Mouse (Mus musculus): Measurements from ENCODE around the gene Rtn4rl1.
"Not testable (repeated sequence)": the region's sequence is repeated elsewhere in the genome, so short reads cannot be mapped to it uniquely, and the experiment has no call there.

Gene Rtn4rl1

DNA sequence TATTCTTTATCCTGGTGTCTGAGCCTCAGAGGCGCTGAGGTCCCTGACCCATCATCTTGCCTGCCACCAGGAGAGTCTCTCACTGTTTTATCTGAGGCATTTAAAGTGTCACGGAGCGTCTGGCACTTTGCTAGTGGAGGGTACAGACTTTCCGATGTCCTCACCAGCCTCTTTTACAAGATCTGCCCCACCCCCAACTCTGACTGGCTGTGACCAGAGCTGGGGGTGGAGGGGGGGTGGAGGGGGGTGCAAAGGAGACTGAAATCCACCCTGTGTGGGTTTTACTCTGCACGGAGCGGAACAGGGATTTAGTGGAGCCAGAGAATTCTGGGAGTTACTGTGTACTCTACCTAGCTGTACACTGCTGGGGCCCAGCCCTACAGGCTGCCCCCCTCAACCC, 81.5 kb downstream of the Rtn4rl1 start:
- no peak for DNase-seq (ENCODE audit: low spot score in 2 of 2)

DNA sequence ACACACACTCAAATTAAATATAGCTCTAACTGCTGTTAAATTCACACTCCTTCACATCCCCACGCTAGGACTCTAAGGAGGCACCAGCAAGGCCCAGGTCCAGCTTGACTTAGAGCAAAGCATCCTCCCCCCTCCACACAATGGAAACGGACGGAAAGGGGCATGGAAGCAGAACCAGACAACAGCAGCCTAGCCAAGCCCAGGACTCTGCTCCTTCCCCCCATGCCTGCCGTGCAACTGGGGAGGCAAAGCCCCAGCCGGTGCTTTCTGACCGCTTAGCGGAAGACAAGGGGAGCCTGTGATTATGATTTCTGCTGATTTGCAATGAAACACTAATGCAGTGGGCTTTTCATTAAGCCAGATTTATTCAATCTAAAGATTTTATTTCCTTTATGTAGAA, 84.5 kb downstream of the Rtn4rl1 start:
- DNase-seq (ENCODE audit: low spot score in 2 of 2), result no peak

DNA sequence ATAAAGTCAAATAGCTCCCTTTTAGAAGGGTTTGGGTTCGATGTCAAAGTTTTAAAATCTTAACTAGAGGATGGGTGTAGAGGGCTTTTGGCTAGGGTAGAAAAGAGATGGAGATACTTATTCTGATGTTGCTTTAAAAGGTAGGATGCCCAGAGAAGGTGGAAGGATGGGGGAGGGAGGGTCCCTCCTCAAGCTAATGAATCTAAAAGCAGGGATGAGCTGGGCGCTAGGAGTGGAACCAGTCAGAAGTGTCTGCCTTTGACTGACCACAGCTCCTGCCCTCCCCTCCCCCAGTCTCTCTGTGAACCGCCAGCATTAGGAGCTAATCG, 85.4 kb downstream of the Rtn4rl1 start:
- no peak for DNase-seq (ENCODE audit: low spot score in 2 of 2)

DNA sequence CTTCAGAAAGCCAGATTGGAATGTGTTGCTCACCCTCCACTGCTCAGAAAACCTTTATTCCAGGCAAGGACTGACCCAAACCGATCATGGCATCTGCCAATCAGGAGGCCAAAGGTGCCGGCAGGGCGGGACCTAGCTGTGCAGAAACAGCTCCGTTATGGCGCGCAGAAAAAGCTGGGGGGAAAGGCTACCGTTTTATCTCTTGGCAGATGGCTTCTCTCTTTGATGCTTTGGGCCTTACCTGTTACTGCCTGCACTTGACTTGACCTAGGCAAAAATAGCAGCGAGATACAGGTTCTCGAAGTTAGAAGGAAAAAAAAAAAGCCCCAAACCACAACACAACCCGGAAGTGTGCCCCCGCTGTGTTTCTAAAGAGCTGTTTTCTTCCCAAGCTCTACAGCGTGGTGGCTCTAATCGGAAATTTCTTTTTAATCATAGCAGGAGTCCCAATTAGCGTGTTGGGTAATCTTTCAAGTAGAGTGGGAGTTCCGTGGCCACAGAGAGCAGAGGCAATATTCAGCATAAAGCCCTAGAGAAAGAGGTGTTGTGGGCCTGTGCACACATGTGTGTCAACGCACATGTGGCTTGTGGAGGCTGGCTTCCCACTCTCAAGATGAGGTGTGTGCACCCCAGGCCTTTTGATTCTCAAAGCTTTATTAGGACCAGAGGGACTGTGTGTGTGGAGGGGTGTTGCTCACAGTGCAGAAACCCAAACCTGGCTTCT, 85.9 kb downstream of the Rtn4rl1 start:
- no peak for DNase-seq (ENCODE audit: low spot score in 2 of 2)

DNA sequence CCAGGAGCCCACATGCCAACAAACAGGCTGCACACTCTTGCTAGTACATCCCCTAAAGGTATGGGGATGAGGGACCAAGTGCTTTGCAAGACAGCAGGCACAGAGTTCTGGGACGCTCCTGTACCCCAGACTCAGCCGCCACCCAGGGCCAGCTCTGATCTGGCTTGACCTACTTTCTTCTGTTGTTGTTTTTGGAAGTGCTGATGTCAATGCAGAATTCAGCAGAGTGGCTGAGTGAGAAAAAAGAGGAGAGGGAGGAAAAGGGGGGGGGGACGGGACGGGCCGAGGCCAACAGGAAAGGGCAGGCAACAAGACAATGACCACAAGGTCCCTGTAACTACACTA, 86.5 kb downstream of the Rtn4rl1 start:
- no peak for DNase-seq (ENCODE audit: low spot score in 2 of 2)

DNA sequence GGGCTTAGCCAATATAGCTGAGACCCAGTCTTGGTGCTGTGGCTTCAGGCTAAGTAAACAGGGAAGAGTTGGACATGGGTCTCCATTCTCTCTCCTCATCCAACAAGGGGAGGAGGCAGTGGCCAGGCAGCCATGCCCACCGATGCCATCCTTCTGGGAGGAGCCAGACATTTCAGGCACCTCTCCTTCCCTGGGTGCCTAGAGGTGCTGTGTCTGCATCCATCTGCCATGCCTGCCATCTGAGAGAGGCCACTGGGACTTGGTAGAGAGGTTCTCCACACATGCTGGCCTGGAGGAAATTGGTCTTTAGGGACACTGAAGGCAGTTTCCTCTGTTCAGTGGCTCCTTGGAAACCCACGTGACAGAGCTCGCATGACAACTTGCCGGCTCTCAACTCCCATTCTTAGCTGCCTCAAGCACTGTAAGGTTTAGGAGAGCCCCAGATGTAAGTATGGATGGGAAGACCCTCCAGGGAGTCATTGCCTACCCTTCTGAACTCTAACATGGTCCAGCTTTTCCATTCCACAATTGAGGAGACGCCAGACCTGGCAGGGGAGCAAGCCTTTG, 86.9 kb downstream of the Rtn4rl1 start:
- DNase-seq (ENCODE audit: low spot score in 2 of 2), result no peak

DNA sequence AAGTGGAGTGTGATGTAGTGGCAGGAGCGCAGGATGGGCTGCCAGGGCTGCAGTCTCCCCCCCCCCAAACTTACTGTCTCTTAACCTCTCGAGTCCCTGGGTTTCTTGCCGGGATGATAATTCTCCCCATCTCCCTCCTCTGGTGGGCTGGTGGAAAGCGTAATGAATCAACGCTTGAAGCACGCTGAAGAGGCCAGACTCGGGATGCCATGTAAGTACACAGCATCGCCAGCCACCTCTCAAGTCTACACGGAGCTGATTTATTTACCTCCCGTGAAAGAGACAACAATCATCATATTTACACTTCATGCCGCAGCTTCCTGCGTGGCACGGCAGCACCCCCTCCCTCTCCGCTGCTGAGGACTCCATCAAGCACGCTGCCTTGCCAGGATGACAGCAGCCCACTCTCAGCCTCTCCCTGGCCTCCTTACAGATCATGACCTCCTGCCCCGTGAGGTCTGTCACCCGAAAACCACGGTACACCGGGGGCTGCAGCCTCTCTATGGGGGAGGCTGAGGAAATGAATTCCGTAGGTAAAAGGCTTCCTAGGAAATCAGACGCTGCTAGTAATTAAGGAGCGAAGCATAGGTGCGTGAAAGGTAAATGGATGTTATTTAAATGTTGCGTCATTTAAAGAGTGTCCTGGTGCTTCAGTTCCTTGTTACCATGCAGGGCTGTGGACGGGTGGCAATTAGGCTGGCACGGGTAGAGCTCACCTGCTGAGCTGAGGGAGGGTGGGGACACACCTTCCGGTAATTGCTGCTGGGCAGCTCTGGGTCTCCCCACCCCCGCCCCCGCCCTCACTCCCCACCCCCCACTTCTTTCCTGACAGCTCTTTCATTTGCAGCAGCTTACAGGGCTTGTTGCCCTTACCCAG, 88.0 kb downstream of the Rtn4rl1 start:
- no peak for DNase-seq (ENCODE audit: low spot score in 2 of 2)

DNA sequence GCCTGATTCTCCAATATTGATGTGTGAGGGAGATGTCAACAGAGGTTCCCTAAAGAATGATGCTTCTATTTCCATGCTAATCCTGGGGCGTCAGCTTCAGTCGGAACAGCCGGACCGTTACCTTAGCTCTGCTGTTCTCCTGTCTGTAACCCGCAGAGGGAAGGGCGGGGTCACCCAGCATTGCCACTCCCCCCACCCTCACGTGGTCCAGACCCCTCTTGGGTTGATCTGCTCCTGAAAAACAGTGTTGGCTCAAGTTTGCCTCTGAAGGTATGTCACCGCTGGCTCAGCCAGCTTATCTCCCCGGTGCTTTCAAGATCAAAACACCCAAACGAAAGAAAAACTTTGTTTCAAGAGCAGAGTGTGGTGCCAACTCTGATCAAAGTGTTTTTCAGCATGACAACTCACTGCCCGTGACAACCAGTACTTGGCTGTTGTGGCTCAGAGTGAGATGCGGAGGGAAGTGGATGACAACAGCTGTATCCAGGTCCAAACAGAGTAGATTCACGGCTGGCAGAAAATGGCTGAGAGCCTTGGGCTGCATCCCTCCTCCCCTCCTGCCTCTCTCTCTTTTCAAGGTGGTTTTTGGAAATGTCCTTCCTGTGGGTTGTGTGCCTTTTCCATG, 89.0 kb downstream of the Rtn4rl1 start:
- DNase-seq (ENCODE audit: low spot score in 2 of 2), result no peak

DNA sequence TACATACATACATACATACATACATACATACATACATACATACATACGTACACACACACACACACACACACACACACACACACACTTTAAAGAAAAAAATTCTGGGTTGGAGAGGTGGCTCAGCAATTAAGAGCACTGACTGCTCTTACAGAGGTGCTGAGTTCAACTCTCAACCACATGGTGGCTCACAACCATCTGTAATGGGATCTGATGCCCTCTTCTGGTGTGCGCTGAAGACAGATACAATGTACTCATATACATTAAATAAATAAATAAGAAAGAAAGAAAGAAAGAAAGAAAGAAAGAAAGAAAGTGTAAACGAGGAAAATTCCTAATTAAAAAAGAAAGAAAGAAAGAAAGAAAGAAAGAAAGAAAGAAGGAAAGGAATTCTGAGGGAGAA, 90.2 kb downstream of the Rtn4rl1 start:
- not testable (repeated sequence) for DNase-seq (ENCODE audit: low spot score in 2 of 2)

DNA sequence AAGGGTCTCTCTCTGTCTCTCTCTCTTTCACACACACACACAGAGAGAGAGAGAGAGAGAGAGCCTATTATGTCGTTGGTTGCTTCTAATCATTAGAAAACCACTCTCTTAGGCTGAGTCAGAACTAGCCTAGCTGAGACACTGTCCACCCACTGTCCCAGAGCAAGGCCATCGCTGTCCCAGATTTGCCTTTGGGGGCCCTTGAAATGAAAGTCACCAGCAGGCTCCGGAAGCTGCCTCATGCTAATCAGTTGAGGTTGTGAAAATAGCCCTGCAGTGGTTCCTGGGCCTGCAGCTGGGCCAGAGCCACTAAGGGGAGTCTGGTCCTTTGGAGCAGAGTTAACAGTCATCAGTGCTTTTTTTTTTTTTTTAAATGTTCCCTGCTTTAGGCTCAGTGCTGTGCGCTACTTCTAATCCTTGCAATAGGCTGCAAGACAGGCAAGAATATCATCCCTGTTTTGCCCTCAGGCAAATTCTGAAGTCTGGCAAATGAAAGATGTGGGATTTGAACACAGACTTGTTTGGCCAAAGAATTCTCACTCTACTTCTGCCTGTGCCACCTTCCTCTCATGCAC, 92.4 kb downstream of the Rtn4rl1 start:
- DNase-seq (ENCODE audit: low spot score in 2 of 2), result no peak

DNA sequence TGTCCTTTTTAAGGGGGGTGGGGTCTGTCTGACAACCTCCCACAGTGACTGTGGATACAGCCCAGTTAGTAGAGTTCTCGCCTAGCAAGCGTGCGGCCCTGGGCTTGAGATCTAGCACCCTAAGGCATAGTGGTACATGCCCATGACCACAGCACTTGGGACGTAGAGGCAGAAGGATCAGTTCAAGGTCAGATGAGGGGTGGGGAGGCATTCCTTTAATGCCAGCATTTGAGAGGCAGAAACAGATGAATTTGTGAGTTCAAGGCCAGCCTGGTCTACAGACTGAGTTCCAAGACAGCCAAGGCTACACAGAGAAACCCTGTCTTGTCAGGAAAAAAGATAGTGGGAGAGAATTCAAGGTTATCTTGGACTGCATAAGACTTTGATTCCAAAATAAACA, 93.3 kb downstream of the Rtn4rl1 start:
- no peak for DNase-seq (ENCODE audit: low spot score in 2 of 2)

DNA sequence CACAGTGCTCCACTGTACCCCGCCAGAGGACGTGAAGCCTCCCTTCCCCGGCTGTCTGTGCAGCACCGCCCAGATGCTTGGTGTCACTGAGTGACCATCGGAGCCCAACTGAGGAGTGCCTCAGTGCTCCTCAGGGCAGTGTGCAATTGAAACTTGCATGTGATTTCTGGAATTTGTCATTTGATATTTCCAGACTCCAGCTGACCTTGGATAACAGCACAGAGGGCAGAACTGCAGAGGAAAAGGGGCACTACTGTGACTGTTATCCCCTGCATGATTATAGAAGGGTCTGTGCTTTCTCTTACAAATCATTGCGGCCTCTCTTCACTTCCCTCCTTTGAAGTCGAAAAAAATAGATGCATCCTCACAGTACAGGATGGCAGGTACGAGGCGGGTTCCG, 94.4 kb downstream of the Rtn4rl1 start:
- no peak for DNase-seq (ENCODE audit: low spot score in 2 of 2)

DNA sequence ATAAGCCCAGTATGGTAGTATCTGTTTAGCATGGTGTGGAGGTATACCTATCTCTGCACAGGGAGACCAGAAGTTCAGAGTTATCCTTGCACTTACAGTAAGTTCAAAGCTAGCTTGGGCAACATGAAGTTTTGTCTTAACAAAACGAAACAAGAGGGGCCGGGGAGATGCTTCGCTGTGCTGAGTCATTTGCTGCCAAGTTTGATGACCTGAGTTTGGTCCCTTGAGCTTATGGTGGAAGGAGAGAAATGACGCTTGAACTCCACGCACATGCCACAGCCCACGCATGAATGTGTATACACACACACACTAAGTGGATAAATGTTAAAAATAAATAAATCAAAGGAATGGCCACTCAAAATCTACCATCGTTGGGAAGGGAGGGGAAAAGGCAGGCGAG, 94.9 kb downstream of the Rtn4rl1 start:
- DNase-seq (ENCODE audit: low spot score in 2 of 2), result no peak

DNA sequence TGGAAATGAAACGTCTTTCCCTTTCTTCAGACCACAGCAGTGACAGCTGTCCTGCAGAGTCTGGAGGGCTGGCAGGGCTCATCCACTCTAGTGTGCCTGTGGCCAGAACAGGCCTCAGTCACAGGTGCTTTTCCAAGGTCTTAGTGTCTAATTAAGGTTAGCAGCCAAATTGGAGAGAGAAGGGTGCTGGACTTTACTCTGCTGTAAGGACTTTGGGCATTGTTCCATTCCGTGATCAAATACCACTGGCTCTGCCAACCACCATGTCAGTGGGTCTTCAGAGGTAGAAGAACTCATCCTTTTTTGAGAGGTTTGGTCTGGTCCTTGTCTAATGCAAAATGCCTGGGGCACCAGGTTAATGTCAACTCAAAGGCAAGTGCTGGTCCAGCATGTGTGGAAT, 95.5 kb downstream of the Rtn4rl1 start:
- no peak for DNase-seq (ENCODE audit: low spot score in 2 of 2)

DNA sequence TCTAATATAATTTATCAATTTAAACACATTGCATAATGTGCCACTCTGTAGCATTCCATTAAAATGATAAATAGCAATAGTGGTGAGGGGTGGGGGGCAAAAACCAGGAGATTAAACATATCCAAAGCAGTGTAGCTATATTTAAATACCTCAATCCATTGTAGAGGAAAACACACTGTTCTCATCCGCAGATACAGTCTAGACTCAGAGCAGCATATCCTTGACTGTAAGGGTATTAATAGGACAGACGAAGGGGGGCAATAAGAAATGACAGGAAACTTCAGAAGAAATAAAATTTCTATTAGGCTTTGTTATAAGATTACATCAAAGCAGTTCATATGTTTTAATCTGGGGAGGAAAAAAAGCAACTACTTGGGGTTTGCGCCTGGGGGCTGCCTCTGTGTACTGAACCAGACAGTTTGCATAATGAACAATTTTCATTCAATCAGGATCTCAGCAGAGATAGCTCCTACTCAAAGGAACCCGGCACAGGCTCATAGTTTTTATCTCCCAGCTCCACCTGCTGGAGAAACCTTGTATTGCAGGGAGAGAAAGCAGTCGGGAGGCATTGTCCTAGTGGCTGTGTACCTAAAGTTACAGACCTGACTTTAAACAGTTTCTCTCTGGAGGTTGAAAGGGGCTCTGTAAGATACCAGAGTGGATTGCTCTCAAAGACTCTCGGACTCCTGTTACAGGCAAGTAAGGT, 97.1 kb downstream of the Rtn4rl1 start:
- peak; percentile 94 to 98 for DNase-seq (ENCODE audit: low spot score in 2 of 2)

DNA sequence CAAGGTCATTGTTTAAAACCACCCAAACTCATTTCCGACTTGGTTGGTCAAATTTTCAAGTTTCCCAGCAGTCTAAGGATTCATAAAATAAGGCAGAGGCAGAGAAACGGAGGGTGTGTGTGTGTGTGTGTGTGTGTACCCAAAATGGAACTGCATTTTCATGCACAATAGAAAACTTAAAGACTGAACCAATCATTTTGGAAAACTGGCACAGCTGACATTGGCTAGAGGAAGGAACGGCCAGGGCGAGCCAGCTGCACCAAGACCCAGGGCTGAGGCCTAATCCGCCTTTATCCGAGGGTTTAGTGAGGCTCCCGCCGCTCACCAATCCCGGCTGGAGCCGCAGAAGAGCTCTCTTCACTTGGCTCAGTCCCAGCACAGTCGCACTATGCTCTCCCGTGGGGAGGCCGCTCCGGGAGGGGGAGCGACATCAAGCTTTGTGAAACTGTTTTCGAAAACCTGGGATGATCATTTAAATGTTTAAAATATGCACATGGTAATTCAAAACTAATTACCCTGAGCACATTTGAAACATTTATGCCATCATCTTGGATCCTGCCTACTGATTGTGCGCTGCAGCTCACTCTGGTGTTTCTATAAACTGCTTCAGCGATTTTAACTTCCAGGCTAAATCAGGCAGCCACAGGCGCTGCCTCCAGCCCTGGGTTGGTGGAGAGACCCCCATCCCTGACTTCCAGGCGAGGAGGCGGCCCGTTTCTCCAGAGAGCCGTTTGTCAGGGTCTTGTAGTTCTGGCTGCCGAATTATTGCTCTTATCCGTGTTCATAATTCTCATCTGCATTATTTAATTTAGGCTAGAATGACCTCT, 98.0 kb downstream of the Rtn4rl1 start:
- peak; percentile 68 to 82 for DNase-seq (ENCODE audit: low spot score in 2 of 2)

DNA sequence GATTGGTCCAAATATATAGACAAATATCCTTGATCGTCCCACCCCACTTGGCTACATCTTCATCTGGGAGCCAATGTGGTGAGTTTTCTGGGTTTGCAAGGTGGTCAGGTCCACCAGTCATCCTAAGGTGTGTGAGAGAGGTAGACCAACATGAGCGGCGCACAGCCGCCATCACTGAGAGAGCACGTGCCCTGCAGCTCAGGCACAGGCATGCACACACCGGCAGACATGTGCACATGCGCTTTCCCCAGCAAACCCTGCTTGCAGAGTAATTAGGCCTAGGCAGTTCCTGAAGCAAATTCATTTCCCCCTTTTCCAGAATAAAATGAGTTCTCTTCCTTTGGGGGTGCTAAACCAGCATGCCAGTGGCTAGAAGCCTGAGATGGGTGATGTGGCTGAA, 98.7 kb downstream of the Rtn4rl1 start:
- peak in 1 of 2 experiments; percentile 44 for DNase-seq (ENCODE audit: low spot score in 2 of 2)

DNA sequence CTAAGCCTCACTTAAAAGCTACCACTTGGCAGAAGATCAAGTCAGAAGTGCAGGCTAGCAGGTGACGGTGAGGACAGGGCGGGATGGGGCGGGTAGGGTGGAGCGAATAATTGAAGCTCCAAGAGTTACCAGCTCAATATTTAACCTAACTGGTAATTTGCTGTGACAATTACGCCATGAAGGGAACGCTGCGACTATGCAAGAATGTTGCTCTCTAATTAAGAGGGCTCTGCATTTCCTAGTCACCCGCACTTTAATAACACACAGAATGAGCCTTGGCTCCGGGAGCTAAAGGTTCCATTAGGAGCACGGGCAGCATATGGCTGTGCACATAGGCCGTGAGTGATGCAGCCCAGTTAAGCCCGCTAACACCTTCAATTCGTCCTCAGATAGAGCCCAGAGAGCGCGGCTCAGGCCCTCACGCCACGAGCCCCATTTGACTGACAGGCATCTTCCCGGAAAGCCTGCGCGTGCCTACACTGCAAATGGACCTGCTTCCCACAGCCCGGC, 100.3 kb downstream of the Rtn4rl1 start:
- peak in 1 of 2 experiments; percentile 34 for DNase-seq (ENCODE audit: low spot score in 2 of 2)

DNA sequence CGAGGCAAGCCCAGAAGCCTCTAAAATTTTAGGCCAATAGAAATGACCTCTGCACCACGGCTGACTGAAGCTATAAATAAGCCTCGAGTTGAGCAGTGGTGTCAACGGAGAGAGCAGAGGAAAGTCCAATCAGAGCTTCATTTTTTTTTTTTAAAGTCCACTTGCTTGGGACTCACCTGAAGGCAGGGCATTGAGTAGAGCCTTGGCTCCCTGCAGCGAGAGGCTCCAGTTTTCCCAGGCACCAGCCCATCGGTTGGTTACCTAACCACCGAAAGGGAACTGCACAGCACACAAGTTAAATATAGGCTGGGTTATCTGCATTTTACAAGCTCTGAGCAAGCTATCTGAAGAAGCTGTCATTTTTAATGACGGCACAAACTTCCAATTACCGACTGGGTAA, 101.3 kb downstream of the Rtn4rl1 start:
- DNase-seq (ENCODE audit: low spot score in 2 of 2), result peak in 1 of 2 experiments; percentile 32

DNA sequence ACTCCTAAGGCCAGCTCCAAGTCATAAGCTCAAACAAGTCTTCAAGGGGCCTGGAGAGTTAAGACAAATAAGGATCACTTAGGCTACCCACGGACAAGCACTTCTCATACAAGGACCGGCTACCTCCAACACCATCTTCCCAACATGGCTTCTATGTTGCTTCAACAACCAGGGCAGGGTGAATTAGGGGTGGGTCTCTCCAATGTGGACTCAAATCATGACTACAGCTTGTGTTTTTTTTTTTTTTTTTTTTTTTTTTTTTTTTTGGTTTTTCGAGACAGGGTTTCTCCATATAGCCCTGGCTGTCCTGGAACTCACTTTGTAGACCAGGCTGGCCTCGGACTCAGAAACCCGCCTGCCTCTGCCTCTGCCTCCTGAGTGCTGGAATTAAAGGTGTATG, 102.0 kb downstream of the Rtn4rl1 start:
- not testable (repeated sequence) for DNase-seq (ENCODE audit: low spot score in 2 of 2)

Measured in frontal cortex, postnatal 36 days (tissue).